Mouse (Mus musculus): ENCODE data around the gene Cstf2.

DNA sequence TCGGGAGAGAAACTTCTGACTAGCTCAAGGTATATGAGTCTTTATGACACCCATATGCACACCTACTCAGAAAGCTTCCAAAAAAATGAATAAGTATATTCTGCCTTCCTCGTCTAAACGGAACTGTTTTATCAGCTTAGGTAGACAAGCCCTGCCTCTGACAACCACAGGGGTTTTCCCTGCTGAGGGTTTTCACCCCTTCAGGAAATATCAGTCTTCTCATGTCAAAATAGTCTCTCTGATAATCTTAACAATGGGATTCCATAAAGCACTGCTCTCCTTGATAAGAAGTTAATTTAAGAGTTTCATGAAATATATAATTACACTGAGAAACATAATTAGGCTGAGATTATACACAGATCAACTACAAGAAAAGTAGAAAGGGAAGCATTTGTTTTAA lies 52.8 kb downstream of the Cstf2 start:
- TF ChIP-seq POLR2A (IDR thresholded peaks at IDR 0.05; ENCODE audit: control insufficient read depth, extremely low read depth, insufficient read depth, low read length, poor library complexity) (no peak), CTCF (IDR thresholded peaks at IDR 0.05; ENCODE audit: borderline replicate concordance, control insufficient read depth, extremely low read depth, insufficient read depth, low read length, poor library complexity) (no peak)
